Mouse (Mus musculus) forebrain, embryonic 11.5 days (tissue): ENCODE results near the gene Hvcn1. TPM values are rescaled to one million over a fixed set of nuclear protein-coding genes. Genes with fewer than 3 reads are reported as not detected.
A peak's percentile ranks its signal among the peaks of the same experiment; 100 is the strongest.
"Not testable (repeated sequence)": the region's sequence is repeated elsewhere in the genome, so short reads cannot be mapped to it uniquely, and the experiment has no call there.

Experiments
- ATAC-seq: fragments of 200-750 bp; cut with Nextera tagmentation; replicated peaks from 2 replicates; pipeline ENCODE4 v1.8.0; 2017; ENCODE audit warnings: moderate TSS enrichment; ENCODE audit not compliant: low FRiP score
- DNase-seq: peaks from one replicate; pipeline ENCODE4 v3.0.0-alpha.2; 2017; ENCODE audit warnings: low spot score
- H3K27ac ChIP-seq: fragments of 300-500 bp; sonication (generic); 2 replicates; pipeline ENCODE4 v1.5.1; 2014; ENCODE audit warnings: low read depth, low read length
- H3K27me3 ChIP-seq: fragments of 300-500 bp; sonication (generic); 2 replicates; pipeline ENCODE4 v1.6.1; 2014; ENCODE audit warnings: mild to moderate bottlenecking, low read length, mixed read lengths; ENCODE audit not compliant: control insufficient read depth, insufficient read depth
- H3K36me3 ChIP-seq: fragments of 300-500 bp; sonication (generic); 2 replicates; pipeline ENCODE4 v1.6.1; 2014; ENCODE audit warnings: mild to moderate bottlenecking, low read length, moderate library complexity, mixed read lengths; ENCODE audit not compliant: control insufficient read depth, insufficient read depth
- H3K4me1 ChIP-seq: fragments of 300-500 bp; sonication (generic); replicated peaks from 2 replicates; pipeline ENCODE4 v1.6.1; 2014; ENCODE audit warnings: low read length, mixed read lengths; ENCODE audit not compliant: control insufficient read depth, insufficient read depth
- H3K4me2 ChIP-seq: fragments of 300-500 bp; sonication (generic); 2 replicates; pipeline ENCODE4 v1.6.1; 2014; ENCODE audit warnings: low read depth, mild to moderate bottlenecking, low read length, moderate library complexity, mixed read lengths; ENCODE audit not compliant: severe bottlenecking
- H3K4me3 ChIP-seq: fragments of 300-500 bp; sonication (generic); 2 replicates; pipeline ENCODE4 v1.5.1; 2014; ENCODE audit warnings: low read depth, low read length
- H3K9ac ChIP-seq: fragments of 300-500 bp; sonication (generic); 2 replicates; pipeline ENCODE4 v1.6.1; 2014; ENCODE audit warnings: low read length
- H3K9me3 ChIP-seq: fragments of 300-500 bp; sonication (generic); 2 replicates; pipeline ENCODE4 v1.6.1; 2016; ENCODE audit warnings: low read length, mixed read lengths; ENCODE audit not compliant: control insufficient read depth
- WGBS: fragments of 180-500 bp; shearing (Covaris S2); extraction: QIAGEN DNeasy Blood & Tissue Kit; methylation state at CpG from one replicate; pipeline ENCODE4 v1.1.7; 2014; 5-methylcytosine and 5-hydroxymethylcytosine counted together
- polyA plus RNA-seq: library from polyadenylated mRNA; unstranded; fragments of >200 nt; fragmentation: Nextera tagmentation; extraction: Ambion mirVana; gene quantifications from 2 replicates; pipeline ENCODE4 v1.2.1, GENCODE M21; 2014

Hvcn1 gene
- polyA plus RNA-seq, 1 experiment from 2014 or later = 11.1 TPM

GRCm38 (mm10) chr5:122168344-122169069 lies 38.1 kb upstream of the Hvcn1 start:
- ATAC-seq (no peak), DNase-seq (no peak)
- Histone ChIP-seq H3K4me2 (no peak overlapping the region), H3K9ac (no peak overlapping the region), H3K4me3 (no peak overlapping the region), H3K9me3 (no peaks in the 10 kb centered on the region), H3K4me1 (peaks cover 18% of the 10 kb centered on the region), H3K27ac (no peak overlapping the region), H3K36me3 (peaks cover 24% of the 10 kb centered on the region), H3K27me3 (no peaks in the 10 kb centered on the region)
- 94% methylated on average over 13 of the region's 14 CpGs for WGBS

- H3K4me1 ChIP-seq = peaks cover 7% of the 10 kb centered on the region
- no peaks in the 10 kb centered on the region for H3K9me3 ChIP-seq
- no peak overlapping the region for H3K4me3 ChIP-seq
- H3K4me2 ChIP-seq = no peak overlapping the region
- peaks cover 30% of the 10 kb centered on the region for H3K36me3 ChIP-seq
- H3K9ac ChIP-seq = no peak overlapping the region
- no peak overlapping the region for H3K27ac ChIP-seq
- no peaks in the 10 kb centered on the region for H3K27me3 ChIP-seq
- WGBS = 95% methylated on average over 8 of the region's 8 CpGs
- ATAC-seq (no peak), DNase-seq (no peak)
These were observed 35.5 kb upstream of the Hvcn1 start for GRCm38 (mm10) chr5:122171058-122171457.

- Histone ChIP-seq H3K4me1 (no peaks in the 10 kb centered on the region), H3K27me3 (no peaks in the 10 kb centered on the region), H3K4me3 (no peak overlapping the region), H3K9me3 (no peaks in the 10 kb centered on the region), H3K4me2 (no peak overlapping the region), H3K36me3 (peaks cover 19% of the 10 kb centered on the region), H3K27ac (no peak overlapping the region), H3K9ac (no peak overlapping the region)
- WGBS = 80% methylated on average over 2 of the region's 2 CpGs
- DNase-seq (no peak), ATAC-seq (no peak)
These were observed 31.2 kb upstream of the Hvcn1 start for GRCm38 (mm10) chr5:122175402-122175801.

- ATAC-seq (no peak), DNase-seq (no peak)
- Histone ChIP-seq H3K4me3 (no peak overlapping the region), H3K36me3 (peaks cover 13% of the 10 kb centered on the region), H3K4me2 (no peak overlapping the region), H3K9me3 (no peaks in the 10 kb centered on the region), H3K27me3 (no peaks in the 10 kb centered on the region), H3K27ac (no peak overlapping the region), H3K4me1 (no peaks in the 10 kb centered on the region), H3K9ac (no peak overlapping the region)
- WGBS = 94% methylated on average over 7 of the region's 7 CpGs
These were observed 30.6 kb upstream of the Hvcn1 start for GRCm38 (mm10) chr5:122175961-122176360.

- H3K9ac ChIP-seq = no peak overlapping the region
- H3K4me2 ChIP-seq = no peak overlapping the region
- 39% methylated on average over 1 of the region's 1 CpGs for WGBS
- H3K9me3 ChIP-seq = no peaks in the 10 kb centered on the region
- H3K27me3 ChIP-seq = no peaks in the 10 kb centered on the region
- H3K4me1 ChIP-seq = no peaks in the 10 kb centered on the region
- peaks cover 11% of the 10 kb centered on the region for H3K36me3 ChIP-seq
- H3K27ac ChIP-seq = no peak overlapping the region
- no peak for ATAC-seq
- H3K4me3 ChIP-seq = no peak overlapping the region
- peak; percentile 63 for DNase-seq
These were observed 30.2 kb upstream of the Hvcn1 start for GRCm38 (mm10) chr5:122176398-122176797.

- no peak for DNase-seq
- H3K4me2 ChIP-seq = no peak overlapping the region
- H3K9me3 ChIP-seq = no peaks in the 10 kb centered on the region
- no peak overlapping the region for H3K4me3 ChIP-seq
- 62% methylated on average over 6 of the region's 6 CpGs for WGBS
- no peak overlapping the region for H3K9ac ChIP-seq
- H3K27ac ChIP-seq = no peak overlapping the region
- H3K36me3 ChIP-seq = peaks cover 2% of the 10 kb centered on the region; the same call in 1 of the 2 replicates
- H3K27me3 ChIP-seq = no peaks in the 10 kb centered on the region
- no peaks in the 10 kb centered on the region for H3K4me1 ChIP-seq
- no peak for ATAC-seq
These were observed 26.9 kb upstream of the Hvcn1 start for GRCm38 (mm10) chr5:122179665-122180064.

GRCm38 (mm10) chr5:122184283-122184806 lies 22.3 kb upstream of the Hvcn1 start:
- DNase-seq = no peak
- no peaks in the 10 kb centered on the region for H3K36me3 ChIP-seq
- no peak overlapping the region for H3K9ac ChIP-seq
- 93% methylated on average over 7 of the region's 7 CpGs for WGBS
- H3K4me1 ChIP-seq = no peaks in the 10 kb centered on the region
- H3K4me3 ChIP-seq = no peak overlapping the region
- H3K27ac ChIP-seq = no peak overlapping the region
- H3K4me2 ChIP-seq = no peak overlapping the region
- no peaks in the 10 kb centered on the region for H3K27me3 ChIP-seq
- no peak for ATAC-seq
- no peaks in the 10 kb centered on the region for H3K9me3 ChIP-seq

- not testable (repeated sequence) for H3K9ac ChIP-seq, H3K9me3 ChIP-seq, DNase-seq, H3K4me1 ChIP-seq, H3K27me3 ChIP-seq, ATAC-seq, H3K4me2 ChIP-seq, H3K27ac ChIP-seq, H3K4me3 ChIP-seq, H3K36me3 ChIP-seq
- 97% methylated on average over 6 of the region's 6 CpGs for WGBS
These were observed 21.7 kb upstream of the Hvcn1 start for GRCm38 (mm10) chr5:122184858-122185257.

GRCm38 (mm10) chr5:122189115-122189514 lies 17.5 kb upstream of the Hvcn1 start:
- Histone ChIP-seq H3K27me3 (no peaks in the 10 kb centered on the region), H3K4me3 (no peak overlapping the region), H3K36me3 (no peaks in the 10 kb centered on the region), H3K4me1 (no peaks in the 10 kb centered on the region), H3K9ac (no peak overlapping the region), H3K9me3 (no peaks in the 10 kb centered on the region), H3K4me2 (no peak overlapping the region), H3K27ac (no peak overlapping the region)
- ATAC-seq = no peak
- WGBS = 60% methylated on average over 3 of the region's 3 CpGs
- DNase-seq = no peak
